Mouse (Mus musculus) thymus, postnatal 14 days (tissue): ENCODE data around the gene Serpinc1.
"Not testable (repeated sequence)": the region's sequence is repeated elsewhere in the genome, so short reads cannot be mapped to it uniquely, and the experiment has no call there.

Experiments
- DNase-seq: peaks from one replicate; pipeline ENCODE4 v3.0.0; 2021

The Serpinc1 gene

GRCm38 (mm10) chr1:161025410-161026210, 47.2 kb downstream of the Serpinc1 start:
- DNase-seq: no peak

DNA sequence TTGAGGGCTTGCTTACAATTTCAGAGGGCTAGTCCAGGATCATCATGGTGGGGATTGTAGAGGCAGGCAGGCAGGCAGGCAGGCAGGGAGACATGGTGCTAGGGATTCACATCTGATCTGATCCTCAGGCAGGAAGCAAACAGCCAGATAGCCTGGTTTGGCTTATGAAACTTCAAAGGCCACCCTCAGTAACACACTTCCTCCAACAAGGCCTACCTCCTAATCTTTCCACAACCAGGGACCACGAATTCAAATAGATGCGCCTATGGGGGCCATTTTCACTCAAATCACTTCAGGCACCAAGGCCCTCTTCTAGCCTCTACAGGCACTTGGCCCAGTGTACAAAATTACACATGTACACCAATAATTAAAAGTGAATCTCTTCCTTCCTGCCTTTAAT, 48.8 kb downstream of the Serpinc1 start:
- no peak for DNase-seq

- DNase-seq: not testable (repeated sequence)
These were observed 50.0 kb downstream of the Serpinc1 start for GRCm38 (mm10) chr1:161028427-161028826.

GRCm38 (mm10) chr1:161030058-161030457, 51.7 kb downstream of the Serpinc1 start:
- no peak for DNase-seq

DNA sequence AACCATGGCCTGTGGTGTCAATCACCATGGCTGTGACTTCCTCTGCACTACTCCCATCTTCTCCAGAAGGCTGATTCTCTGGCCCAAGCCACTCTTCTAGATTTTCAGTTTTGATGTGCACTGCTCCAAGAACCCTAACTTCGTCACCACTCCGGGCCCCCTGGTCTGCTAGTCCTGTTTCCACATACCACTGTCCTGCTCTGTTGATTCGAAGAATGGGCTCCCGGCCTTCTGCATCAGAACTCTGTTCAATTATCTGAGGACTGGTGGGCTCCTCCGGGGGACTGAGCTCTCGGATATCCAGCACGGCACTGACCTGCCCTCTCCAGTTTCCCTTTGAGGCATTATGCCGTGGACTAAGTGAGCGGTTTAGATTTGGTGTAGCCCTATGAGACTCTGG, 53.5 kb downstream of the Serpinc1 start:
- DNase-seq: no peak

- no peak for DNase-seq
These were observed 54.0 kb downstream of the Serpinc1 start for GRCm38 (mm10) chr1:161032345-161032744.

DNA sequence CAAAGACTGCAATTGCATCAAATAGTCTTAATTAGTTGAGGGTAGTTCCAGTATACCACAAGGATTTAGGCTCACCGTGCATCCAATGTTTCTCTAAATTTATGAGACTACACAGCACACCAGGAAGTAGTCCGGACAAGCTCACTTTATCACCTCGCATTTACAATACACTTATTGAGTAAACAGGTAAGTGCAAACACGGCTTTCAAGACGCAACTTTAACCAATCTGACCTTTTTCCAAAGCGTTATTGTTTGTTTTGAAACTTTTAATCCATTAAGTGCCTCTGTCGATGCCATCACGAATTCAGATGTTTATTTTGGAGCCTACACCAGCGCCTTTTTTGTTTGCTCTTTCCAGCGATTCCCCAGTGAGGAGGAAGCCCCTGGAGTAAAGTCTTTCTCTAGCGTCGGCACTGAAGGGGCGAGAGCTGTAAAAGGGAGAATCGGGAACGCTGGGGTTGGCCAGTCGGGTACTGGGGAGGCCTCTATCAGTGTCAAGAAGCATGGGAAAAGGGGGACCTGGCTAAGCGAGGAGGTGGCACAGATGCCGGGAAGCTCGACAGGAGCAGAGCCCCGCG, 55.6 kb downstream of the Serpinc1 start:
- DNase-seq: no peak

- peak; percentile 100 for DNase-seq
These were observed 56.3 kb downstream of the Serpinc1 start, which contains the start of gene Zbtb37 for GRCm38 (mm10) chr1:161034435-161035280. Gene Zbtb37, minus strand, starts transcription at chr1:161034849.

GRCm38 (mm10) chr1:161035281-161035785, 56.9 kb downstream of the Serpinc1 start:
- DNase-seq: peak; percentile 58

DNA sequence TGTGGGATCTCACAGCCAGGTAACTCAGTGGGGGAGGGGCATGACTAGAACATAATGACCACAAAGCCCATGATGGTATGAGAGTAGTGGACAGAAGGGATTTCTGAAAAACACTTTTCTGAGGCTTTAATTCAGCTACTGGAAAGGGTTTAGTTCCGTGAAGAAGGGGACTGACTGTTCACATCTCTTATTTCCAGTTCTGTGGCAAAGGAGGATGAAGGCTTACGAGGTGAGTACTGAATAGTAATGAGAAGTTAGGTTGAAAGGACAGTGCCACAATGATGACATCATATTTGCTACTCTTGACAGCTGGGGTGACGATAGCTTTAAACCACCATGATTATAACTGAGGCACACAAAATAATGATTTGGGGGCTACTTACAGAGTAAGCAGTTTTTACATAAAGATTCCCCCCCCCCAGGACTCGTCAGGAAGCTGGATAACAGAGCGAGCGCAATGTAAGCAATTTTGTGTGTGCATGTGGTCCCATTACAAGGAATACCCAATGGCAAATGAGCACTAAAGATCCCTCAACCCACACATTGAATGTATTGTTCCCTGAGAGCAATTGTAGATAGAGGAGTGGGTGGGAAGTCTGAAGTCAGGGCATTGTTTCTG, 57.5 kb downstream of the Serpinc1 start:
- DNase-seq: no peak

DNA sequence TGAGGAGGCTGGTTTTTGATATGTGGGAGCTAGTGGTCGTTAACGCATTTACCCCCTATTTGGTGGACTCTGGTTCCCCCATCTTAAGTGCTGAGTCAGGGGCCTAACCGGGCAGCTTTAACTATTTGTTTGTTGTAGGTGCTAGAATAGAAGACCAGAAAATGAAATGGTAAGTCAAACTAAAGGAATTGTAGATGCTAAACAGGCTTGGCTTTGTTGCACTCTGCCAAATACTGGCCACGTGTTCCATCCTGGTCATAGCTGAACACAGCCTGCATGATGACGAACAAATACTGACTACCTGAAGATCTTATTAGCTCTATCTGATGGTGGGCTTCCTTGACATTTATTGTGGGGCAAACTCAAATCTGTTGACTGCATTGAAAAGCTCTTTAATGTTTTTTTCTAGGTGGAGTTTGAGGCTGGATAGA, 58.0 kb downstream of the Serpinc1 start:
- no peak for DNase-seq

DNA sequence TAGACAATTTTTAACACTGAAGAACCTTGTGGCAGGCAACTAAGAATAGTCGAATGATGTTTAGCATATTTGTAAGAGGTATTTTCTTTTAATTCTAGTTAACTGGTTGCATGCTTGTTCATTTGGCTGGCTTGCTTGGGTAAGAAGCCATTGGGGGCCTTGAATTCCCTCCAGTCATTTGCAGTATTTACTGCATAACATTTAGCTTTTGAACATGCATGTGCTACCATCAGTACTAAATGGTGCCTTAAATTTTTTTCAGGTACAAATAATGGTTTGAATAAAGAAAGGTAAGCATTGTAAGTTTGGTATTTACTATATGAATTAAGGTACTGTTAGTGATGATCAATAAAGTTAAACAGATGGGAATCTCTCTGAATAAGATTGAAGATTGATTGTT, 58.6 kb downstream of the Serpinc1 start:
- DNase-seq: no peak

DNA sequence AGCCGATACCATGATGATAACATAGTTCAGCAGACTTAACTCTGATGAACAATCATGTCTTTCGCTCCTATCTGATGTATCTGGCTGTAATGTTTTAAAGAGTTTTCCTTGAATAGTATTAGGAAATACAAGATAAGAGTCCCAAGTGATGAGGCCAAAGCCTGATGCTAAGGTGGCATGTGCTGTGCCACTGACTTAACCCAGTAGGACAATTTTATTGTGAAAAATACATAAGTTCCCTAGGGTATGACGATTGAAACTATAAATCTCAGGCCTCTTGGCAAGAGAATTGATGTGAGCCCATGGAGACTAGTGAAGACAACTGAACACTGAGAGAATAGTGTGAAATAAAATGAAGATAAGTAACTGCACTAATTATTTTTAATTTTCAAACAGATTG, 59.2 kb downstream of the Serpinc1 start:
- no peak for DNase-seq

DNA sequence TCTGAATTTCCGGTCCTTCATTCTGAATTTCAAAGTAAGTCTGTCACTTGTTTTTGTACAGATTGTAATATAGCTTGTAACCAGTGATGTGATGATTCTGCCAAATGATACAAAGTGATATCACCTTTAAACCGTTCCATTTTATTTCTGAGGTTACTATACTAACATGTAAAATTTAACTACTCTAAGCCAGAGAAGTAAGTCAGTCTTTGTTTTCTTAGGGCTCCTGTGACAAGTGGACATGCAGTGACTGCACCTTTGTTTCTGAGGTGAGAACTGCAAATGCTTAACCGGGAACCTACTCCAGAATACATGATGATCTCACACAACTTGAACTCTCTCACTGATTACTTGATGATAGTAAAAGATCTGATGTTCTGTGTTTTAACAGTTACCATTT, 59.6 kb downstream of the Serpinc1 start:
- no peak for DNase-seq

DNA sequence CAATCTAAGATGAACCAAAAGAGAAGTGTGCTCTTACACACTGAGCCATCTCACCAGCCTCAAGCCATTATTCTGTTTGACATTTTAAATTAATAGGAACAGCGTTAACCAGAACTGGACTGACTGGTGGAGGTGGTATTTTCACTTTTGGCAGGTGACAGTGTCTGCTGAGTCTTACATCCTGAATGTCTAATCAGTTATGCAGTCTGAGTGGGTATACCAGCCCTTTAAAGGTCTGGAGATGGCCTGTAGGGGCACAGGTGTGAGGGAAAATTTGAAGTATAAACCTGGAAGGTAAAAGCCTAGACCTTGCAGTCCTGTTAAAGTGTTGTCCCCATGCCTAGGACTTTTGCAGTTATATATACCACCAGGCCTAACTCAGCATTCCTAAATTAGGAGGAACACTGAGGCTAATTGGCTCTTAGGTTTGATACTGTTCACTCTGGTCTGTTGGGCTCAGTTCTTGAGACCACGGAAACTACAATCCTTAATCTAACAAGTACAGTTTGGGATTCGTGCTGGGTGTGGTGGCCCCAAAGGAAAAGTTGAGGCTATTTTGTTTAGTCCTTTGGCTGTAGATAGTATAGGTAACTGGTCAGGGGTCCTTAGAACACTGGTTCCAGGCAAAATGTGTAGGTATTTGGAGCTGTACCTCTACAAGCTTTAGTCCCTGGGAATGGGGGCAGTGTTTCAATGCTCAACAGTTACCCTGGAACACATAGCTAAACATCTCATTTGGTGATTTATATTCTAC, 60.8 kb downstream of the Serpinc1 start:
- no peak for DNase-seq

- DNase-seq: no peak
These were observed 61.5 kb downstream of the Serpinc1 start for GRCm38 (mm10) chr1:161039741-161040425.

GRCm38 (mm10) chr1:161040426-161040770, 62.0 kb downstream of the Serpinc1 start:
- no peak for DNase-seq

DNA sequence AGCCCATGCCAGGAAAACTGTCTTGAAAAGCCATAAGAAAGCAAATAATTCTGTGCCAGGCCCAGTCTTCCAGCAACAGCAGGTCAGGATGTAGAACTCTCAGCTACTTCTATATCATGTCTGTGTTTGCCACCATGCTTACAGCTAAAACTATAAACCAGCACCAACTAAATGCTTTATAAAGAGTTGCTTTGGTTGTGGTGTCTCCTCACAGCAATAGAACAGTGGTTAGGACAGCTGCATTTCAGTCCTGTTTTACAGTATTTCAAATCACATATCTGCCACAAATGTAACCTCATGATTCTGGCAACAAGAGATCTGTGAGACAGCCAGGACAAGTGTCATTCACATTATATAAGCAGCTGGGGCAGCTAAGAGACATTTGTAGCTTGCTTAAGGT, 62.5 kb downstream of the Serpinc1 start:
- DNase-seq: no peak

DNA sequence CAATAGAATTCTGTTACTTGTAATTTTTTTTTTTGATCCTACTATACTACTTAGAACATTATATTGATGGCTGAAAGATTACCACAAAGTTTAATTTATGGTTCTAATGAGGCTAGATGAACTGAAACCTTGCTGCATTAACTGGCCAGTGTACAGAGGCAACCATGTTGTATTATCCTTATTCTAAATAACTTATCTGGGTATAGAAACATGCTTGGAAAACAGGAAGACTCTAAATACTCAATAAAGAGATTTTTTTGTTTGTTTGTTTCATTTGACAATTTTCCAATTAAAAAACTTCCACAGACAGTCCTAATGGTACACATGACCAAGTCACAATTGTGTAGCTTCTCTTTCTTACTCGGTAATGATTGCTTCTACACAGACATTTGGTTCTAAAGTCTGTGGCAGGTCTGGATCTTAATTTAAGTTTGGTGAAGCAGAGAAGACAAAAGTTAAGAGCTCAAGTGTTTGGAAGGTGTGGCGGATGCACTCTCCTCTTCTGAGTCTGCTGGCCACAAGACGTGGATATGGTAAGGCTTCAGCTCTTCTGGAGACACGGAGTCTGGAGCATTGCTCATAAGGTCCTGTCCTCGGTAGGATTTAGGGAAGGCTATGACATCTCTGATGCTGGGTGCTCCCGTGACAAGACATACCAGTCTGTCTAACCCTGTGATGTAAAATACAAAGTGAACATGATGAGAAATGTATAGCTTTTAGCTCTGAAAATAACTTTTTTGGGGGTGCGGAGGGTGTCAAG, 63.1 kb downstream of the Serpinc1 start:
- DNase-seq: no peak

- no peak for DNase-seq
These were observed 68.6 kb downstream of the Serpinc1 start for GRCm38 (mm10) chr1:161046972-161047371.
